Mouse (Mus musculus) forebrain, embryonic 15.5 days (tissue): ENCODE measurements around the gene Fbxw7. TPM values are rescaled to one million over a fixed set of nuclear protein-coding genes. Genes with fewer than 3 reads are reported as not detected.
A peak's percentile ranks its signal among the peaks of the same experiment; 100 is the strongest.
"Not testable (repeated sequence)": the region's sequence is repeated elsewhere in the genome, so short reads cannot be mapped to it uniquely, and the experiment has no call there.

Experiments
- ATAC-seq: fragments of 200-750 bp; cut with Nextera tagmentation; replicated peaks from 2 replicates; pipeline ENCODE4 v1.8.0; 2017; ENCODE audit warnings: mild to moderate bottlenecking, moderate TSS enrichment, moderate library complexity
- H3K27ac ChIP-seq: fragments of 300-500 bp; sonication (generic); replicated peaks from 2 replicates; pipeline ENCODE4 v1.5.1; 2015; ENCODE audit warnings: mild to moderate bottlenecking, inconsistent platforms
- H3K27me3 ChIP-seq: fragments of 300-500 bp; sonication (generic); 2 replicates; pipeline ENCODE4 v1.6.1; 2015; ENCODE audit warnings: inconsistent platforms
- H3K36me3 ChIP-seq: fragments of 300-500 bp; sonication (generic); 2 replicates; pipeline ENCODE4 v1.6.1; 2015; ENCODE audit warnings: mild to moderate bottlenecking, inconsistent platforms
- H3K4me1 ChIP-seq: fragments of 300-500 bp; sonication (generic); 2 replicates; pipeline ENCODE4 v1.6.1; 2015; ENCODE audit warnings: inconsistent platforms
- H3K4me2 ChIP-seq: fragments of 300-500 bp; sonication (generic); replicated peaks from 2 replicates; pipeline ENCODE4 v1.6.1; 2015; ENCODE audit warnings: mild to moderate bottlenecking, inconsistent platforms
- H3K4me3 ChIP-seq: fragments of 300-500 bp; sonication (generic); 2 replicates; pipeline ENCODE4 v1.5.1; 2015; ENCODE audit warnings: mild to moderate bottlenecking, inconsistent platforms
- H3K9ac ChIP-seq: fragments of 300-500 bp; sonication (generic); replicated peaks from 2 replicates; pipeline ENCODE4 v1.6.1; 2015; ENCODE audit warnings: mild to moderate bottlenecking, inconsistent platforms
- H3K9me3 ChIP-seq: fragments of 300-500 bp; sonication (generic); 2 replicates; pipeline ENCODE4 v1.6.1; 2016; ENCODE audit warnings: inconsistent platforms
- WGBS: fragments of 180-500 bp; shearing (Covaris S2); methylation state at CpG from one replicate; pipeline ENCODE4 v1.1.7; 2015; ENCODE audit warnings: mixed read lengths; 5-methylcytosine and 5-hydroxymethylcytosine counted together
- polyA plus RNA-seq: library from polyadenylated mRNA; unstranded; fragments of >200 nt; fragmentation: Nextera tagmentation; extraction: Ambion mirVana; gene quantifications from 2 replicates; pipeline ENCODE4 v1.2.1, GENCODE M21; 2015

Gene Fbxw7
- polyA plus RNA-seq, 1 experiment from 2014 or later = 37.6 TPM

- Histone ChIP-seq H3K9ac (no peak overlapping the region), H3K27ac (no peak overlapping the region), H3K27me3 (no peaks in the 10 kb centered on the region), H3K4me1 (no peaks in the 10 kb centered on the region), H3K9me3 (no peaks in the 10 kb centered on the region), H3K36me3 (no peaks in the 10 kb centered on the region), H3K4me3 (no peak overlapping the region), H3K4me2 (no peak overlapping the region)
- ATAC-seq = no peak
- 81% methylated on average over 5 of the region's 5 CpGs for WGBS
Measured at GRCm38 (mm10) chr3:84836029-84836428, 21.0 kb downstream of the Fbxw7 start.

DNA sequence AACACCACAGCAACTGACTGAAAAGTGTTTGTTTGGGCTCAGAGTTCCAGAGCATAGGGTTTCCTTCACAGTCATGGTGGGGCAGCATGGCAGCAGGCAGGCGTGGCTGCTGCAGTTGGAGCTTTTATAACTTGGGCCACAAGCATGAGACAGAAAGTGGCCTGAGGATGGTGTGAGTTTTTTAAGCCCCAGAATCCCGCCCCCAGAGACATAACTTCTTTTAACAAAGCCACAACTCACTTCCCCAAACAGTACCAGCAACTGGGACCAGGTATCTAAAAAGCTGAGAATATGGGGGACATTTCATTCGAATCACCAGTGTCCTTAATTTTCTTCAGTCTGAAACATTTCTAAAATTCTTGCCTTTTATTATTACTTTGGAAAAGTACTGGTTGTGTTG is 22.9 kb downstream of the Fbxw7 start:
- 92% methylated on average over 3 of the region's 3 CpGs for WGBS

GRCm38 (mm10) chr3:84839499-84839898 is 24.4 kb downstream of the Fbxw7 start:
- H3K27me3 ChIP-seq = no peaks in the 10 kb centered on the region
- WGBS = 89% methylated on average over 5 of the region's 5 CpGs
- no peaks in the 10 kb centered on the region for H3K9me3 ChIP-seq
- H3K4me3 ChIP-seq = no peak overlapping the region
- no peak overlapping the region for H3K4me2 ChIP-seq
- ATAC-seq = no peak
- H3K36me3 ChIP-seq = no peaks in the 10 kb centered on the region
- no peak overlapping the region for H3K9ac ChIP-seq
- no peaks in the 10 kb centered on the region for H3K4me1 ChIP-seq
- H3K27ac ChIP-seq = no peak overlapping the region

More for the DNA sequence above, 22.9 kb downstream of the Fbxw7 start:
- no peak overlapping the region for H3K27ac ChIP-seq
- no peaks in the 10 kb centered on the region for H3K9me3 ChIP-seq
- no peak overlapping the region for H3K4me3 ChIP-seq
- no peak for ATAC-seq
- no peaks in the 10 kb centered on the region for H3K27me3 ChIP-seq
- no peaks in the 10 kb centered on the region for H3K4me1 ChIP-seq
- H3K36me3 ChIP-seq = no peaks in the 10 kb centered on the region
- no peak overlapping the region for H3K9ac ChIP-seq
- H3K4me2 ChIP-seq = no peak overlapping the region

DNA sequence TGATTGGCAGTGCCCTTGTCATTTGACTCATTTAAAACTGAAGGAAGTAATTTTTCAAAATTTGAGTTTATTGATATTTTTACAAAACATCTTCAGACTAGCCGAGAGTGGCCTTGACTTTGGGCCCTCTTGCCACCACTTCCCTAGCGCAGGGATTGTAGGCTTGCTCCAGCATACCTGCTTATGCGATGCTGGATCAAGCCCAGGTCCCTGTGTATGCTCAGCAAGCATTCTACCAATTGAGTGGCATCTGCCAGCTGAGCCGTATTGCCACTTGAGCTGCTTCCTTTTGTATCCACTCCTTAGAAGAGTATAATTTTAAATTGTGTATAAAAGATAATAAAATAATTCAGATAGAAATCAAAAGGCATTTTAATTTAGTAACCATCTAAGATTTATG is 26.2 kb downstream of the Fbxw7 start:
- H3K9ac ChIP-seq = no peak overlapping the region
- WGBS = 86% methylated on average over 4 of the region's 4 CpGs
- H3K4me3 ChIP-seq = no peak overlapping the region
- no peak overlapping the region for H3K27ac ChIP-seq
- H3K9me3 ChIP-seq = no peaks in the 10 kb centered on the region
- H3K4me1 ChIP-seq = no peaks in the 10 kb centered on the region
- H3K4me2 ChIP-seq = no peak overlapping the region
- no peak for ATAC-seq
- H3K27me3 ChIP-seq = no peaks in the 10 kb centered on the region
- H3K36me3 ChIP-seq = no peaks in the 10 kb centered on the region

- no peaks in the 10 kb centered on the region for H3K27me3 ChIP-seq
- H3K27ac ChIP-seq = no peak overlapping the region
- no peaks in the 10 kb centered on the region for H3K36me3 ChIP-seq
- ATAC-seq = no peak
- H3K4me1 ChIP-seq = no peaks in the 10 kb centered on the region
- 89% methylated on average over 2 of the region's 2 CpGs for WGBS
- no peak overlapping the region for H3K4me3 ChIP-seq
- no peaks in the 10 kb centered on the region for H3K9me3 ChIP-seq
- H3K9ac ChIP-seq = no peak overlapping the region
- H3K4me2 ChIP-seq = no peak overlapping the region
Measured at GRCm38 (mm10) chr3:84842793-84843192, 27.7 kb downstream of the Fbxw7 start.

DNA sequence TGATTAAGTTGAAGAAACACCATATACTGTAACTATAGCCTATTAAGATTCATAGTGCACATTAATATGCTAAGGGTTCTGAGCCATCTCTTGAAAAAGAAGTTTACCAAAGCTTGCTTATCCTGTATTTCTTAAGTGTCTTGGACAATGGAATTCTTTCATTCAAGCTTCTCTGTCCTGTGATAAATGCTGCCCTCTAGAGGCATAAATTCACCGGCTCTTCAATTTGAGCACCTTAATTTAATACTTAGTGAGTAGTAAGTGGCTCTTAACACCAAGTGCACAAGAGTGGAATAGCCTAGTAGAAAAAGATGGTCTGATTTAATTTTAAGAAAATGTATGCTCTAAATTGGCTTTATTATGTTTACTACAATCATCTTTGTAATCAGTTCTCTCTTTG is 28.5 kb downstream of the Fbxw7 start:
- Histone ChIP-seq H3K27ac (no peak overlapping the region), H3K9ac (no peak overlapping the region), H3K27me3 (no peaks in the 10 kb centered on the region), H3K36me3 (no peaks in the 10 kb centered on the region), H3K4me1 (no peaks in the 10 kb centered on the region), H3K9me3 (no peaks in the 10 kb centered on the region), H3K4me3 (no peak overlapping the region), H3K4me2 (no peak overlapping the region)
- ATAC-seq = peak; percentile 26; the same call in 1 of the 2 replicates
- WGBS = 30% methylated on average over 1 of the region's 1 CpGs

DNA sequence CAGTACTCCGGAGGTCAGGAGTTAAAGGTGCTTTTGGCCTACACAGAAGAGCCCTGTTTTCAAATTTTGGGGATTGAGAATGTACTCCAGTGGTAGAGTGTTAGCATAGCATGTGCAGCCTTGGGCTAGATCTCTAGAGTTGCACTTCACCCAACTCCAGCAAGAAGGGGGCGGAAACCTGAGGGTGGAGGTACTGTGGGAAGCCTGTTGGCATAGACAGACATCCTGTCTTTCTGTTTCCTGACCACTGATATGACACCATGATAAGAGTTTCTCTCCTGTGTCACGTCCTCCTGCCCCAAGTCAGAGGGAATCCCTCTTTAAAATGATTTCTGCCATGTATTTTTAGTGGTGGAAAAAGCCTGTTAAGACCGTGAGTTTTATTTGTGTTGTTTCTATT is 33.7 kb downstream of the Fbxw7 start:
- Histone ChIP-seq H3K27me3 (no peaks in the 10 kb centered on the region), H3K36me3 (no peaks in the 10 kb centered on the region), H3K9me3 (no peaks in the 10 kb centered on the region), H3K27ac (no peak overlapping the region), H3K4me3 (no peak overlapping the region), H3K4me2 (no peak overlapping the region), H3K9ac (no peak overlapping the region), H3K4me1 (no peaks in the 10 kb centered on the region)
- no peak for ATAC-seq
- 89% methylated on average over 4 of the region's 4 CpGs for WGBS

DNA sequence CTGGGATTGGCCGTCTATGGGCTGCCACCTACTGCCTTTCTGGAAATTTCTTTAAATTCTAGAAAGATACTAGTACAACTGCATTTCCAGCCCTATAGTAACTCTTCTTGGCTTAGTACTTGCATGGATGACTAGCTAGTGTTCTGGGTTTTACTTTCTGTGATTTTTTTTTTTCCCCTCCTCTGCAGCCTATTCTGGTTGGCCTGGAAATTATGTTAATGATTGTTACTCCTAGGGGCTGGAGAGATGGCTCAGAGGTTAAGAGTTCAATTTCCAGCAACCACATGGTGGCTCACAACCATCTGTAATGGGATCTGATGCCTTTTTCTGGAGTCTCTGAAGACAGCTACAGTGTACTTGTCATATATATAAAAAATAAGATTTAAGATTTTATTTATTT is 35.4 kb downstream of the Fbxw7 start:
- Histone ChIP-seq H3K4me3 (no peak overlapping the region), H3K27me3 (no peaks in the 10 kb centered on the region), H3K4me1 (no peaks in the 10 kb centered on the region), H3K27ac (no peak overlapping the region), H3K36me3 (no peaks in the 10 kb centered on the region), H3K4me2 (no peak overlapping the region), H3K9ac (no peak overlapping the region), H3K9me3 (no peaks in the 10 kb centered on the region)
- 87% methylated on average over 1 of the region's 1 CpGs for WGBS
- no peak for ATAC-seq

GRCm38 (mm10) chr3:84851801-84852200 is 36.7 kb downstream of the Fbxw7 start:
- Histone ChIP-seq H3K27me3 (no peaks in the 10 kb centered on the region), H3K4me3 (no peak overlapping the region), H3K27ac (no peak overlapping the region), H3K4me2 (no peak overlapping the region), H3K36me3 (no peaks in the 10 kb centered on the region), H3K9ac (no peak overlapping the region), H3K4me1 (no peaks in the 10 kb centered on the region), H3K9me3 (no peaks in the 10 kb centered on the region)
- WGBS = 57% methylated on average over 1 of the region's 1 CpGs
- ATAC-seq = no peak

- H3K9me3 ChIP-seq = no peaks in the 10 kb centered on the region
- no peak overlapping the region for H3K4me2 ChIP-seq
- no peak overlapping the region for H3K4me3 ChIP-seq
- H3K27me3 ChIP-seq = no peaks in the 10 kb centered on the region
- no peaks in the 10 kb centered on the region for H3K4me1 ChIP-seq
- H3K9ac ChIP-seq = no peak overlapping the region
- 90% methylated on average over 7 of the region's 7 CpGs for WGBS
- ATAC-seq = no peak
- H3K27ac ChIP-seq = no peak overlapping the region
- H3K36me3 ChIP-seq = no peaks in the 10 kb centered on the region
Measured at GRCm38 (mm10) chr3:84852877-84853276, 37.8 kb downstream of the Fbxw7 start.

DNA sequence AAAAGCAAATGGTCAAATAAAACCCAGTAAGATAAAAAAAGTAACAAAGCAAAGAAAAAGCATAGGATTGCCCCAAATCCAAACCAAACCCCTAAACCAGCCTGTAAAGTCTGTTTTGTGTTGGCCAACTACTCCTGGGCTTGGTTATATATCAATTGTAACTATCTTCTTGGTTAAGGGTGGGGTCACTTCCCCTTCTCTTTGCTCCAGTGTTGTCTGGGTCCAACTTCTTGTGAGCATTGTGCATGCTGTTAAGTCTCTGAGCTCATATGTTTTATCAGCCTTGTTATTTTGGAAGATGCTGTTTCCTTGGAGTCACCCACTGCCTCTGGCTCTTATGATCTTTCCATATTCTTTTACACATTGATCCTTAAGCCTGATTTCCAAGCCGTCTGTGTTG is 39.4 kb downstream of the Fbxw7 start:
- no peak for ATAC-seq
- WGBS = 86% methylated on average over 1 of the region's 1 CpGs
- H3K4me1 ChIP-seq = no peaks in the 10 kb centered on the region

GRCm38 (mm10) chr3:84860669-84861068 is 45.6 kb downstream of the Fbxw7 start:
- ATAC-seq = no peak
- no peak overlapping the region for H3K4me3 ChIP-seq

More for the DNA sequence above, 39.4 kb downstream of the Fbxw7 start:
- no peaks in the 10 kb centered on the region for H3K27me3 ChIP-seq
- H3K36me3 ChIP-seq = no peaks in the 10 kb centered on the region
- H3K9me3 ChIP-seq = no peaks in the 10 kb centered on the region
- no peak overlapping the region for H3K4me2 ChIP-seq
- no peak overlapping the region for H3K9ac ChIP-seq
- no peak overlapping the region for H3K27ac ChIP-seq
- no peak overlapping the region for H3K4me3 ChIP-seq

GRCm38 (mm10) chr3:84861817-84862216 is 46.7 kb downstream of the Fbxw7 start:
- not testable (repeated sequence) for H3K4me1 ChIP-seq, H3K27me3 ChIP-seq, H3K27ac ChIP-seq, H3K4me2 ChIP-seq, H3K36me3 ChIP-seq, H3K4me3 ChIP-seq, H3K9me3 ChIP-seq, ATAC-seq, H3K9ac ChIP-seq
- WGBS = over 99% methylated on average over 3 of the region's 3 CpGs

More at GRCm38 (mm10) chr3:84860669-84861068, 45.6 kb downstream of the Fbxw7 start:
- 86% methylated on average over 1 of the region's 1 CpGs for WGBS
- Histone ChIP-seq H3K27me3 (no peaks in the 10 kb centered on the region), H3K9me3 (no peaks in the 10 kb centered on the region), H3K27ac (no peak overlapping the region), H3K4me2 (no peak overlapping the region), H3K9ac (no peak overlapping the region), H3K36me3 (no peaks in the 10 kb centered on the region), H3K4me1 (no peaks in the 10 kb centered on the region)
